Mouse (Mus musculus): ENCODE measurements at regions not wholly inside any gene's neighbourhood (a gene's known extent, or its start where the extent isn't known, plus 50 kb on each side); places are given as distances from the start of the nearest gene placed in this dataset.

DNA sequence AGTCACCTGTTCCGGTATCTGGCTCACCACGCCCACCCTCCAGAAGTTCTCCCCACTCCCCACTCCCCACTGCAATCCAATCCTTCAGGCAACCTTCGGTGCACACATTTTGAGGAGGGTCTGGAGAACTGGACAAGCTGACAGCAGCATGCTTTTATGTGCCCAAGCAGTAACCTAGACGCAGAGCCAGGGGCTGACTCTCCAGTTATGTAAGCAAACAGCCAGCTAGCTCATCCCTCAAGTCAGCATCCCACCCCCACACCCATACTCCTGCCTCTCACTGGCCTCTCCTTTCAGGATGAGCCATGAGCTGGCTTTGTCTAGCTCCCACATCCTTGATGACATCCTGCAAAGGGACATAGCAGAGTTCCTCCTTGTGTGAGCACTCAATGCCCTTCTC lies 142.8 kb upstream of the Cadm1 start:
- DNase-seq (ENCODE audit: low spot score in 2 of 2) = peak in 1 of 2 experiments; percentile 27

GRCm38 (mm10) chr9:47387716-47388300 lies 142.2 kb upstream of the Cadm1 start:
- no peak for DNase-seq (ENCODE audit: low spot score in 2 of 2)

- DNase-seq (ENCODE audit: low spot score in 2 of 2) = no peak
These were observed 140.1 kb upstream of the Cadm1 start for GRCm38 (mm10) chr9:47389901-47390300.

DNA sequence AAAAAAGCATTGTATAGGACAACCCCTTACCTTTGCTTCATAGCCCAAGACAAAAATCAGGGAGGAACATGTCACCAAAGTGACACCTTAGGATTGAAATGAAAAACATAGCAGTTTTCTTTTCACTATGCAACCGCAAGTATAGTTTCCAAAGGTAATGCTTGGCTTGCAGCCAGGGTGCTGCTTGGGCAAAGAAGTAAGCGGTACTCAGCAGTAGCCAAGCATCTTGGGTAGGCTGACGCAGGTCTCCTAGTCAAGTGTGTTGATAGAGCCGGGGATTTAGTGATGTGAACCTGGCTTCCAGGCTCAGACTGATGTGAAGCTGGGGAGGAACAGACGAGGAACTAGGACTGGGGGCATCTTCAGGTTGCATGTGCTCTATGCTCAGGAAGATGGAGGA lies 138.3 kb upstream of the Cadm1 start:
- DNase-seq (ENCODE audit: low spot score in 2 of 2) = no peak

DNA sequence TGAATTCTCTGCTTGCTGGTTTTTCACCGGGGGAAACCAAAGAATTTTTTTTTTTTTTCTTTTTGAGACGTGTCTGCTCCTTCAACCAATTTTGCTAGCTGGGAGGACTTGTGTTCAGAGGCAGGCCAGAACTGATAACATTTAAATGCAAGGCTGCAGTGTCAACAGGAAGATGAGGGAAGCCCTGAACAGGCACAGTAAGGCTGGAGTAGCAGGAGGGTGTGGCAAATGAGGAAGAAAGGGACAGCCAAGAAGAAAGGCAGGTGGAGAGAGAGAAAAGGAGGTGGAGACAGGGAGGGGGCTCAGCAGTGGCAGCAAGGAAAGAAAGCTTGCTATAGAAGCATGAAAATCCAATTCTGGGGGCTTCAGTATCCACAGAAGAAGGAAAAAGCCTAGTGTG lies 130.4 kb upstream of the Cadm1 start:
- no peak for DNase-seq (ENCODE audit: low spot score in 2 of 2)

- DNase-seq (ENCODE audit: low spot score in 2 of 2) = no peak
These were observed 129.7 kb upstream of the Cadm1 start for GRCm38 (mm10) chr9:47400117-47400823.

- DNase-seq (ENCODE audit: low spot score in 2 of 2) = peak in 1 of 2 experiments; percentile 28
These were observed 128.5 kb upstream of the Cadm1 start for GRCm38 (mm10) chr9:47401511-47401910.

GRCm38 (mm10) chr9:47403317-47403716 lies 126.7 kb upstream of the Cadm1 start:
- no peak for DNase-seq (ENCODE audit: low spot score in 2 of 2)

DNA sequence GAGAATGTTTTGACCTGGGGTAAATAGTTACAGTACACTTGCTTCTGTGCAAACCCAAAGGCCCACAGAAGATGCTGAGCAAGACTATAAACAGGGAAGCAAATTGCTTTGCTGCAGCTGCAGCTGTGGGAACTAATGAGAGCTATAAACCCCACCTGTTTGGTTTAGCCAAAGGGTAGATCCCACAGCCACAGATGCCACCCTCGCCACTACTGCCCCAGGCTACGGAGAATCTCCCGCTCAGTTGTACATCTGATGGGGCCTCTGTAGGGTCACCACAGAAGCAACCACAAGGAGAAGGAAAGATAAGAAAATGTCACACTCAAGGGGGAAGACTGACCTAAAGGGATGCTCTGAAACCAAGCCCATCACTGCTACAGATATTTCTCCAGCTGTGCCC lies 125.2 kb upstream of the Cadm1 start:
- DNase-seq (ENCODE audit: low spot score in 2 of 2) = no peak

GRCm38 (mm10) chr9:47405547-47405946 lies 124.4 kb upstream of the Cadm1 start:
- no peak for DNase-seq (ENCODE audit: low spot score in 2 of 2)

GRCm38 (mm10) chr9:47407007-47407670 lies 122.8 kb upstream of the Cadm1 start:
- peak in 1 of 2 experiments; percentile 20 for DNase-seq (ENCODE audit: low spot score in 2 of 2)

- no peak for DNase-seq (ENCODE audit: low spot score in 2 of 2)
These were observed 121.9 kb upstream of the Cadm1 start for GRCm38 (mm10) chr9:47408061-47408460.

DNA sequence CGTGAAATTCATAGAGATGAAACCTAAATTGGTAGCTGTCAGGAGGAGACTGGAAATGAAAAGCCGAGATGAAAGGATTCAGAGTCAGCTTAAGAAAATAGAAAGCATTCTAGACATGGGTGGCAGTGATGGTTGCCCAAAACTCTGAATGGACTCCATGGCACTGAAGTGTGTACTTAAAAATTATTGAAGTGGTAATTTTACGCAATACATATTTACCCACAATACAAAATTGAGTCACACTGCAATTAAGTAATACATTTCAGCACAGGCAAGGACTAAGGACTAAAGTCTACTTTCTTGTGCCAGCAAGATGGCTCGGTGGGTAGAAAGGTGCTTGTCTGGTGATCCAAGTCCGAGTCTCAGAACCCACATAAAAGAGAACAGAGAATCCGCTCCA lies 120.4 kb upstream of the Cadm1 start:
- DNase-seq (ENCODE audit: low spot score in 2 of 2) = no peak

GRCm38 (mm10) chr9:47412786-47413185 lies 117.2 kb upstream of the Cadm1 start:
- no peak for DNase-seq (ENCODE audit: low spot score in 2 of 2)

GRCm38 (mm10) chr9:47414350-47414988 lies 115.5 kb upstream of the Cadm1 start:
- no peak for DNase-seq (ENCODE audit: low spot score in 2 of 2)

- DNase-seq (ENCODE audit: low spot score in 2 of 2) = peak in 1 of 2 experiments; percentile 18
These were observed 107.8 kb upstream of the Cadm1 start for GRCm38 (mm10) chr9:47422151-47422599.

DNA sequence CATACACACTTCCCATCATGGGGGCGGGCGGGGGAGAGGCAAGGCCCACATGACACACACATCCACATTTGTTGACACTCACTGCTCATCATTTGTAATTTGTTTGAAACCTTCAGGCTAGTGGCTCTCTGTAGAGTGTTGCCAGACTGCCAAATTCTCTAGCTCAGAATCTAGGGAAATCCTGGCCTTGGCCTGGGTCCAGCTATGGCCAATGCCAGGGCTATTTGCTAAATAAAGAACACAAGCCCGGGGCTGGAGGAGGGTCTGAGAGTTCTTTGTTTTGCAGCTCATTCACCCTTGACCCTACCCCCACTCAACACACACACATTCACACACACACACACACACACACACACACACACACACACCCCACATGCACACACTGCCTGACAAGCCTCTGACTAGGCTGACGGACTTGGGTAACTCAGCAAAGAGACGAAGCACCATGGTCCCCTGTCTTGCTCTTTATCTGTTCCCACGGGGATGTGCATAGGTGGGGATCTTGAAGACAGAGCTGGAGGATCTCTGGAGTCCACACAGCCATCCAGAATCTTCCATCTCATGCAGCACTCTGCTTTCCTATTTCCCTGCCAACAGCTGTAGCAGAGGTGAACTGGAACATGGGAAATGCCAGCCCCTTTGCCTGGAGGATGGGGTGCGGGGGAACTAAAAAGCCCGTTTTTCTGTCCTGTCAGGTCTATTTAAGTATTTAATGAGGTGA lies 107.1 kb upstream of the Cadm1 start:
- DNase-seq (ENCODE audit: low spot score in 2 of 2) = peak; percentile 26 to 75

- DNase-seq (ENCODE audit: low spot score in 2 of 2) = no peak
These were observed 106.5 kb upstream of the Cadm1 start for GRCm38 (mm10) chr9:47423462-47423832.

- DNase-seq (ENCODE audit: low spot score in 2 of 2) = no peak
These were observed 105.8 kb upstream of the Cadm1 start for GRCm38 (mm10) chr9:47424191-47424590.

DNA sequence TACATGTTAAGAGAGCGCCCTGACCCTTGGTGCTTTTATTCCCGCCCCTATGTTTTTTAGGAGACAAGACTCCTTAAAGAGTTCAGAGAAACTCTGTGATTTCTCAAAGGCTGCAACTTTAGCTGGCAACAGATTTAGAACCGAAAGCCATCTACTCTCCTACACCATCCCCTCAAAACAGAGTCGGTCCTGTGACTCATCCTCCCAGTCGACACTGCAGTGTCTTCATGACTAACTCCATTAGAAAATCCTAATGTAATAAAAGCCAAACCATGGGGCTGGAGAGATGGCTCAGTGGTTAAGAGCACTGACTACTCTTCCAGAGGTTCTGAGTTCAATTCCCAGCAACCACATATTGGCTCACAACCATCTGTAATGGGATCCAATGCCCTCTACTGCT lies 103.3 kb upstream of the Cadm1 start:
- DNase-seq (ENCODE audit: low spot score in 2 of 2) = no peak

DNA sequence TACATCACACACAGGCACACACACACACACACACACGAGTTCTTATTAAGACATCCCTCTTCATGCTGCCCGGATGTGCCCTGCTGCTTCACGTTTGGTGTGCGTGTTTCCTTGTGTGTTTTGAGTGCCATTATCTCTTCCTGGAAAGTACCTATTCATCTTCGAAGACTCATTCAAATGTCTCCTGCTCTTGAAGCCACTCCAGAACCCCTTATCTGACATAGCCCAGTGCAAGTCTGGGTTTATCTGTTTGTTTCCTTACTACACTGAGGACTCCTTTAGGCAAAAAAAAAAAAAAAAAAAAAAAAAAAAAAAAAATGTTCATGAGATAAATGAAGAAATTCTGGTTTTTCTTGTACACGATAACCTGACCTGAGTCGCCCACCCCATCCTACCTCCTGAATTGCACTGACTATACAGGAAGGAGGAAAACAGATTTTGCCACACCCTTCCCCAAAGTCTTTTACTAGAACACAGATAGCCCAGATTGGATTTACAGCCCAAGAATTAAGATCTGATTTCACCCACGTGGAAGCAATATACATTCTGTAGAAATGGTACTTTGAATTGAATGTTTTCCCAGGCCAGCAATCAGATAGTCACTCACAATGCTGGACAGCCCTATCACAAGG lies 101.1 kb upstream of the Cadm1 start:
- DNase-seq (ENCODE audit: low spot score in 2 of 2) = no peak
